Mouse (Mus musculus) 416B (cell line): ENCODE results near the gene Anks6.

Source experiments
- DNase-seq: peaks from one replicate; pipeline ENCODE4 v3.0.0; 2011; ENCODE audit warnings: low read depth

Anks6 gene

GRCm38 (mm10) chr4:46989842-46990241 lies 67.4 kb downstream of the Anks6 start:
- no peak for DNase-seq

GRCm38 (mm10) chr4:46988824-46989223 lies 68.4 kb downstream of the Anks6 start:
- DNase-seq, result no peak

- no peak for DNase-seq
These were observed 69.0 kb downstream of the Anks6 start for GRCm38 (mm10) chr4:46988257-46988656.

DNA sequence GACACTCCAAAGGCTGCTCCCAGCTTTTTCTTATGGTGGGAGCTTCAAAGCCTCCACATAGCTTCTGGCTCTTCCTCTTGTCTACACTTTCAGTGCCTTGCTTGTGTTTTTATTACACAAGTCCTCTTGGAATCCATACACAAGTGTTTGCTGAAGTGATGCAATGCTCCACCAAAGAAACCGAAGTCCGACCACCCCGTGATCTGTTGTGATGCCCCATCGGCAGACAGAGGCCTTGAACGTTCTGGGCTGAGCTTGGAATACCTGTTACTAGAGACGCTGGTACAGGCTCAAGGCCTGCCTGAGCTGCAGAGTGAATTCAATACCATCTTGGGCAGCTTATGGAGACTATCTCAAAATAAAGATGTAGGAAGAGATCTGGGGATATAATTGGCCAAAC lies 69.4 kb downstream of the Anks6 start:
- DNase-seq, result no peak

GRCm38 (mm10) chr4:46986054-46986453 lies 71.2 kb downstream of the Anks6 start:
- no peak for DNase-seq

DNA sequence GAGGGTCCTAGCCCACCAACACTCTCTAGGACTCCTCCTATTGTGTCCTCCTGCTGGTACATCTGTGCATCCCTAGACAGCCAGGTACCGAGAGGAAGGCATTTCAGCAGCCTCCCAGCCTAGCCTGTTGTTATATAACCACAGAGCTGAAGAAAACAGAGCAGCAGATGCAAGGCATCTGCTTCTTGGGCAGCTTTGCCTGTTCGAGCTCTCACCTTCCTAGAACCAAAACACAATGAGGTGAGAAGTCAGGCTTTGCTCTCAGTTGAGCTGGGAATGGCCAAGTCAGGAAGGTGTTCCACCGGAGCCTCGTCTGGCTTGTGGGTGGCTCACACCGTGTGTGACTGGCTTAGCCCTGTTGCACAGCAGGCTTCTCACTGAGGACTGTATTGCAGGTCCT lies 74.3 kb downstream of the Anks6 start:
- DNase-seq, result no peak

- no peak for DNase-seq
These were observed 75.1 kb downstream of the Anks6 start for GRCm38 (mm10) chr4:46982094-46982493.

- peak; percentile 8 for DNase-seq
These were observed 78.9 kb downstream of the Anks6 start for GRCm38 (mm10) chr4:46978371-46978770.

GRCm38 (mm10) chr4:46977161-46977560 lies 80.1 kb downstream of the Anks6 start:
- no peak for DNase-seq

GRCm38 (mm10) chr4:46976671-46977071 lies 80.6 kb downstream of the Anks6 start:
- no peak for DNase-seq

GRCm38 (mm10) chr4:46973322-46973721 lies 83.9 kb downstream of the Anks6 start:
- no peak for DNase-seq

- DNase-seq, result no peak
These were observed 89.2 kb downstream of the Anks6 start for GRCm38 (mm10) chr4:46967981-46968380.

DNA sequence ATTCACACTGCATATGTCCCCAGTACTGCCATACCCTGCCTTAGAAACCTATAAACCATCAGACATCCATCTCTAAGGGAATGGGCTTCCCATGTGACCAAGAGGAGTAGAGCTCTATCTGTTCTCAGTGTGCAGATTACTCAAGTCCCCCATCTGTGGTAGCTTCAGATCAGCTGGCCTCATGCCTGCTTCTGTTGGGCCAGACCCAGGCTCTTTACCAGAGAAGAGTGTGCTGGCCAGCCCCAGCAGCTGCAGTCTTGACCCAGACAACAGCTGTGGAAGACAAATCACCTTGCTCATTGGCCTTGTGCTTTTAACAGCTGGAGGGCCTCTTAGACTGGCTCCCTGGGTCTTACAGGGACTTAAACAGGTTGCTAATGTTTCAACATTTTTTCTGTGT lies 90.7 kb downstream of the Anks6 start:
- no peak for DNase-seq
